ENCODE assay signal across 7 mouse cellular contexts in the genomic region with DNA sequence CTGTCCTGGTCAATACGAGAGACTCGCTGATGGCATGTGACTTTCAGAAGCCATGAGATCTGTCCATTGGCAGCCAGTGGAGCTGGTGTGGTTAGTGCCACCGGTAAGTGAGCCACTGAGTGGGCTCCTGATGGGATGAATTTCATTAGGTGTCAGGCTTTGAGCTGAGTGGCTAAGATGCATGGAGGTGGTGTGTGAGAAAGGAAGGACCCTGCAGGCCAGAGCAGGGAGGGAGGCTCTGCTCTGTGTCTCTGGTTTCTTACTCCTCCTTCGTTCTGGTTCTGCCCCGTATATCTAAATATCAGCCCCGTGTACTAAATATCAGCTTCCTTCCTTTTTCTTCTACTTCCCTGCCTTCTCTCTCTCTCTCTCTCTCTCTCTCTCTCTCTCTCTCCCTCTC. TPM values are rescaled to one million over a fixed set of nuclear protein-coding genes. Genes with fewer than 3 reads are reported as not detected.
DNase-seq lines count a peak whose midpoint lies in the region; ATAC-seq and TF ChIP-seq lines count a peak whose summit lies in the region.

No protein-coding gene starts in this region.

- WGBS in midbrain, embryonic 10.5 days = 80% methylated on average over 6 of the region's 6 CpGs
- 80% methylated on average over 6 of the region's 6 CpGs for WGBS in midbrain, embryonic 11.5 days
- 76% methylated on average over 6 of the region's 6 CpGs for WGBS in forebrain, embryonic 14.5 days
- WGBS in liver, embryonic 13.5 days (ENCODE audit: insufficient replicate concordance) = 30% methylated on average over 6 of the region's 6 CpGs
- 66% methylated on average over 6 of the region's 6 CpGs for WGBS in kidney, adult 2 months

- no peak overlapping the region for H3K9ac ChIP-seq in midbrain, embryonic 11.5 days (ENCODE audit: low read length)
- H3K9ac ChIP-seq in forebrain, embryonic 14.5 days (ENCODE audit: low read length) = no peak overlapping the region
- H3K9ac ChIP-seq in liver, embryonic 13.5 days = no peak overlapping the region

- no peak for DNase-seq in midbrain, embryonic 10.5 days (ENCODE audit: low spot score)
- no peak for DNase-seq in midbrain, embryonic 11.5 days (ENCODE audit: low spot score, missing footprints)
- no peak for DNase-seq in forebrain, embryonic 14.5 days (ENCODE audit: low spot score)
- no peak for DNase-seq in liver, embryonic 13.5 days
- peak; percentile 8 for DNase-seq in splenic B cell, adult 2 months (ENCODE audit: low read depth, low spot score)
- DNase-seq in spleen, postnatal 4 days (ENCODE audit: low spot score in 2 of 2) = no peak
- no peak for DNase-seq in kidney, adult 2 months

- H3K9me3 ChIP-seq in midbrain, embryonic 10.5 days (replicated peaks) = no peaks in the 10 kb centered on the region
- H3K9me3 ChIP-seq in midbrain, embryonic 11.5 days (ENCODE audit: control insufficient read depth, low read length) = no peaks in the 10 kb centered on the region
- no peaks in the 10 kb centered on the region for H3K9me3 ChIP-seq in forebrain, embryonic 14.5 days (replicated peaks; ENCODE audit: control insufficient read depth, low read length)
- no peaks in the 10 kb centered on the region for H3K9me3 ChIP-seq in liver, embryonic 13.5 days (replicated peaks)

- H3K4me2 ChIP-seq in midbrain, embryonic 11.5 days = no peak overlapping the region
- H3K4me2 ChIP-seq in forebrain, embryonic 14.5 days (ENCODE audit: low read length) = peak overlapping the region; percentile 61
- peak overlapping the region; percentile 57 for H3K4me2 ChIP-seq in liver, embryonic 13.5 days

- H3K4me3 ChIP-seq in midbrain, embryonic 10.5 days = peak overlapping the region; percentile 48; the same call in 1 of the 2 replicates
- no peak overlapping the region for H3K4me3 ChIP-seq in midbrain, embryonic 11.5 days (ENCODE audit: low read depth, low read length)
- no peak overlapping the region for H3K4me3 ChIP-seq in forebrain, embryonic 14.5 days (ENCODE audit: low read depth, low read length)
- H3K4me3 ChIP-seq in liver, embryonic 13.5 days (replicated peaks) = no peak overlapping the region
- H3K4me3 ChIP-seq in kidney, adult 2 months (ENCODE audit: insufficient read depth, low read depth, low read length) = no peak overlapping the region

- peak overlapping the region; percentile 77 for H3K27ac ChIP-seq in midbrain, embryonic 10.5 days (replicated peaks)
- no peak overlapping the region for H3K27ac ChIP-seq in midbrain, embryonic 11.5 days (ENCODE audit: low read depth, low read length)
- H3K27ac ChIP-seq in forebrain, embryonic 14.5 days (ENCODE audit: low read depth, low read length) = no peak overlapping the region
- no peak overlapping the region for H3K27ac ChIP-seq in liver, embryonic 13.5 days
- no peak overlapping the region for H3K27ac ChIP-seq in kidney, adult 2 months (ENCODE audit: insufficient read depth, low read depth, low read length)

- no peak for TF ChIP-seq POLR2A in kidney, adult 2 months (IDR thresholded peaks at IDR 0.05; ENCODE audit: low read depth, low read length)

- no peaks in the 10 kb centered on the region for H3K36me3 ChIP-seq in midbrain, embryonic 10.5 days
- H3K36me3 ChIP-seq in midbrain, embryonic 11.5 days (ENCODE audit: control insufficient read depth, insufficient read depth, low read length) = no peaks in the 10 kb centered on the region
- no peaks in the 10 kb centered on the region for H3K36me3 ChIP-seq in forebrain, embryonic 14.5 days (ENCODE audit: control insufficient read depth, insufficient read depth, low read length)
- no peaks in the 10 kb centered on the region for H3K36me3 ChIP-seq in liver, embryonic 13.5 days
- H3K36me3 ChIP-seq in splenic B cell, adult 2 months (ENCODE audit: control insufficient read depth, insufficient read depth, low read length, poor library complexity, severe bottlenecking) = no peaks in the 10 kb centered on the region
- no peaks in the 10 kb centered on the region for H3K36me3 ChIP-seq in kidney, adult 2 months (ENCODE audit: control insufficient read depth, insufficient read depth, low read length)

- H3K4me1 ChIP-seq in midbrain, embryonic 10.5 days = peaks cover 47% of the 10 kb centered on the region
- peaks cover 2% of the 10 kb centered on the region; the same call in 1 of the 2 replicates for H3K4me1 ChIP-seq in midbrain, embryonic 11.5 days (ENCODE audit: control insufficient read depth, insufficient read depth, low read length)
- peaks cover 7% of the 10 kb centered on the region; the same call in 1 of the 2 replicates for H3K4me1 ChIP-seq in forebrain, embryonic 14.5 days (ENCODE audit: control insufficient read depth, insufficient read depth, low read length)
- H3K4me1 ChIP-seq in liver, embryonic 13.5 days (replicated peaks) = peaks cover 9% of the 10 kb centered on the region; the same call in 1 of the 2 replicates
- H3K4me1 ChIP-seq in kidney, adult 2 months (ENCODE audit: control insufficient read depth, insufficient read depth, low read length) = no peaks in the 10 kb centered on the region

- no peak for TF ChIP-seq CTCF in kidney, adult 2 months (conservative IDR thresholded peaks at IDR 0.05; ENCODE audit: insufficient read depth, insufficient read length, low read depth, low read length)

- H3K27me3 ChIP-seq in midbrain, embryonic 10.5 days (ENCODE audit: low read depth, poor library complexity, severe bottlenecking) = peaks cover 6% of the 10 kb centered on the region; the same call in 1 of the 2 replicates
- H3K27me3 ChIP-seq in midbrain, embryonic 11.5 days (ENCODE audit: control insufficient read depth, insufficient read depth, low read length) = no peaks in the 10 kb centered on the region
- H3K27me3 ChIP-seq in forebrain, embryonic 14.5 days (replicated peaks; ENCODE audit: control insufficient read depth, insufficient read depth, low read length) = no peaks in the 10 kb centered on the region
- H3K27me3 ChIP-seq in liver, embryonic 13.5 days = no peaks in the 10 kb centered on the region
- H3K27me3 ChIP-seq in splenic B cell, adult 2 months (ENCODE audit: control insufficient read depth, insufficient read depth, low read length, poor library complexity, severe bottlenecking) = no peaks in the 10 kb centered on the region
- H3K27me3 ChIP-seq in kidney, adult 2 months (replicated peaks; ENCODE audit: control insufficient read depth, insufficient read depth, low read length) = no peaks in the 10 kb centered on the region

- ATAC-seq in midbrain, embryonic 11.5 days (ENCODE audit: low FRiP score) = no peak
- ATAC-seq in forebrain, embryonic 14.5 days = no peak; the same call in 1 of the 2 replicates
- no peak; the same call in 1 of the 2 replicates for ATAC-seq in liver, embryonic 13.5 days (ENCODE audit: low read depth)

RNA-seq across cellular contexts. Expression of a gene that starts 44.4 kb away (rescaled TPM):
- 59.4 and 65.7 TPM in 2 replicates for polyA plus RNA-seq in midbrain, embryonic 10.5 days (2016; fragmentation: Nextera tagmentation; extraction: Ambion mirVana)
- 53.7 and 58.3 TPM in 2 replicates for polyA plus RNA-seq in midbrain, embryonic 11.5 days (2014; fragmentation: Nextera tagmentation; extraction: Ambion mirVana)
- polyA plus RNA-seq in forebrain, embryonic 14.5 days (2014; fragmentation: Nextera tagmentation; extraction: Ambion mirVana) = 41.6 and 44.1 TPM in 2 replicates
- polyA plus RNA-seq in liver, embryonic 13.5 days (2015; fragmentation: Nextera tagmentation; extraction: Ambion mirVana) = 42.6 and 48.5 TPM in 2 replicates
- polyA plus RNA-seq in kidney, adult 2 months (2012; rRNA removed) = 5.9 and 9.5 TPM in 2 replicates
